Mouse (Mus musculus) midbrain, embryonic 16.5 days (tissue): Measurements from ENCODE around the gene V1rd19. TPM values are rescaled to one million over a fixed set of nuclear protein-coding genes. Genes with fewer than 3 reads are reported as not detected.
"Not testable (repeated sequence)": the region's sequence is repeated elsewhere in the genome, so short reads cannot be mapped to it uniquely, and the experiment has no call there.

Experiments used
- ATAC-seq: fragments of 200-750 bp; cut with Nextera tagmentation; 2 replicates; pipeline ENCODE4 v1.8.0; 2017; ENCODE audit warnings: moderate TSS enrichment
- H3K27ac ChIP-seq: fragments of 300-500 bp; sonication (generic); 2 replicates; pipeline ENCODE4 v1.5.1; 2014; ENCODE audit warnings: mild to moderate bottlenecking, low read length, mixed read lengths
- H3K27me3 ChIP-seq: fragments of 300-500 bp; sonication (generic); 2 replicates; pipeline ENCODE4 v1.6.1; 2014; ENCODE audit warnings: low read depth, low read length, mixed read lengths; ENCODE audit not compliant: control insufficient read depth, insufficient read depth
- H3K36me3 ChIP-seq: fragments of 300-500 bp; sonication (generic); 2 replicates; pipeline ENCODE4 v1.6.1; 2014; ENCODE audit warnings: mild to moderate bottlenecking, low read length, moderate library complexity, mixed read lengths; ENCODE audit not compliant: control insufficient read depth, insufficient read depth
- H3K4me1 ChIP-seq: fragments of 300-500 bp; sonication (generic); 2 replicates; pipeline ENCODE4 v1.6.1; 2014; ENCODE audit warnings: mild to moderate bottlenecking, low read length, mixed read lengths; ENCODE audit not compliant: control insufficient read depth, insufficient read depth
- H3K4me2 ChIP-seq: fragments of 300-500 bp; sonication (generic); 2 replicates; pipeline ENCODE4 v1.6.1; 2014; ENCODE audit warnings: mild to moderate bottlenecking, low read length, mixed read lengths
- H3K4me3 ChIP-seq: fragments of 300-500 bp; sonication (generic); 2 replicates; pipeline ENCODE4 v1.5.1; 2014; ENCODE audit warnings: low read depth, mild to moderate bottlenecking, low read length, moderate library complexity, mixed read lengths
- H3K9ac ChIP-seq: fragments of 300-500 bp; sonication (generic); 2 replicates; pipeline ENCODE4 v1.6.1; 2014; ENCODE audit warnings: low read depth, low read length, mixed read lengths
- H3K9me3 ChIP-seq: fragments of 300-500 bp; sonication (generic); replicated peaks from 2 replicates; pipeline ENCODE4 v1.6.1; 2014; ENCODE audit warnings: mild to moderate bottlenecking, low read length, mixed read lengths; ENCODE audit not compliant: control insufficient read depth, poor library complexity, severe bottlenecking
- WGBS: fragments of 180-500 bp; shearing (Covaris S2); extraction: QIAGEN DNeasy Blood & Tissue Kit; methylation state at CpG from one replicate; pipeline ENCODE4 v1.1.7; 2014; 5-methylcytosine and 5-hydroxymethylcytosine counted together
- polyA plus RNA-seq: library from polyadenylated mRNA; unstranded; fragments of >200 nt; fragmentation: Nextera tagmentation; extraction: Ambion mirVana; gene quantifications from 2 replicates; pipeline ENCODE4 v1.2.1, GENCODE M21; 2015

V1rd19 gene
- not detected in 2 replicates for polyA plus RNA-seq

DNA sequence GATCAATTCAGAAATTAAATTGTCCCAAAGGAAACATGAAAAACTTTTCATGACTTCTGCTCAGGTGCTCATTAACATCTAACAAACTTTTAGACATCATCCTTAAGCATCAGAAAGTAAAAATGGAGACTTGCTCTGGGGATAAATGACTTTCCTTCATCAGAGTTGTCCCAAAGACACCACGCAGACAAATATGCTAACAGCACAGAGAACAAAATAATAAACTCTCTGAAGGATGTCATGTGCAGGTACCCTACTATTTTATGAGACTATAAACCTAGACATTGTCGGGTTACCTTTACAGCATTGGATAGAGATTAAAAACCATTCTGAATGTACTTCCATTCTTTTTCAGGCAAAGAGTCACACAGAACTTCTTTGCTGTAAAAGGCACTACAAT is at the start of gene V1rd19:
Gene V1rd19, plus strand, starts transcription at position 301 of the 400 bp plus-strand sequence.
- Histone ChIP-seq H3K4me2 (no peak within 1 kb of the TSS), H3K9ac (no peak within 1 kb of the TSS), H3K27ac (no peak within 1 kb of the TSS), H3K9me3 (peaks cover 14% of the 10 kb centered on the region; the same call in 1 of the 2 replicates), H3K27me3 (no peaks in the 10 kb centered on the region), H3K36me3 (no peaks in the 10 kb centered on the region), H3K4me1 (no peaks in the 10 kb centered on the region), H3K4me3 (no peak within 1 kb of the TSS)
- 66% methylated on average over 2 of the region's 2 CpGs for WGBS
- no peak for ATAC-seq

DNA sequence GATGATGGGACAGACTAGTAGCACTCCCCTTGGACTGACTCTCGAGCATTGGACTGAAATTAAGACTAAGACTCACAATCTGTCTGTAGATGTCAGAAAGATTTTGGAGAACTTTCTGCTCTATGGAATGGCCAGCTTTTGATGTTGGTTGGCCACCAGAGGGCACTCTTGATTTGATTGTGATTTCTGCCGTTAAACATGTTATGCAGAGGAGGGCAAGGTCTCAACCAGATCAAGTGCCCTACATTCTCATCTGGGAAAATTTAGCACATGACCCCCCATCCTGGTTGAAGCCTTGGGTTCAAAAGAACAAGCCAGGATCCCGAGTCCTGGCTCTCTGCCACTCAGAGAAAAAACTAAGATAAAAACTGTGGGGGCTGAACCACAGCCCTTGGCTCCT is 33.4 kb upstream of the V1rd19 start:
- 49% methylated on average over 3 of the region's 3 CpGs for WGBS
- peaks cover 17% of the 10 kb centered on the region for H3K9me3 ChIP-seq
- not testable (repeated sequence) for H3K27ac ChIP-seq, H3K9ac ChIP-seq, H3K4me2 ChIP-seq, ATAC-seq, H3K36me3 ChIP-seq, H3K27me3 ChIP-seq, H3K4me3 ChIP-seq, H3K4me1 ChIP-seq

GRCm38 (mm10) chr7:23974315-23974714 is 27.2 kb upstream of the V1rd19 start, which contains the start of gene Vmn1r181:
Vmn1r181 (plus strand) TSS chr7:23974615.
- not testable (repeated sequence) for H3K4me3 ChIP-seq, H3K36me3 ChIP-seq, H3K4me2 ChIP-seq, H3K27ac ChIP-seq, H3K9ac ChIP-seq, H3K27me3 ChIP-seq, ATAC-seq, H3K4me1 ChIP-seq
- 78% methylated on average over 9 of the region's 9 CpGs for WGBS
- H3K9me3 ChIP-seq: peaks cover 23% of the 10 kb centered on the region; the same call in 1 of the 2 replicates

DNA sequence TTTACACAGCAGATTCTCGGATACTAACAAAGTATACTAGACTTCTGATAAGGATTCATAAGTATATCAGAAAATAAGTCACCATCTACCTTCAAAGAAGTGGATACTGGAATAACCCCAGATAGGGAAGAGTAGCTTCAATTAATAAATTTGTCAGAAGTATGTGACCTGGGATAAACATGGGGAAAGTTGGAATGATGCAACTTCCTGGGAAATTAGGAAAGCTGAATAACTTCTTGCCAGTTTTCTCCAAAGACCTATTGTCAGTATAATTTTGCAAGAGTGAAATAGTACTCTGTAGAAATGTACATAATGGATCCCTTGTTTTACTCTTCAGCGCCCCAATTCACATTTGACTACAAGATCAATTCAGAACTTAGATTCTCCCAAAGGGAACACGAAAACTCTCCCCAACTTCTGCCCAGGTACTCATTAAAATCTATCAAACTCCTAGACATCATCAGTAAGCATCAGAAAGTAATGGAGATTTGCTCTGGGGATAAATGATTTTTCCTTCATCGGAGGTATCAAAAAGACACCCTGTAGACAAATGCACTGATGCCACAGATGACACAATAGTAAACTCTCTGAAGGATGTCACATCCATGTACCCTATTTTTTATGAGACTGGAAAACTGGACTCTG is 51.3 kb downstream of the V1rd19 start, which contains the start of gene Vmn1r183:
Gene Vmn1r183, plus strand, starts transcription at position 595 of the 645 bp plus-strand sequence.
- H3K27ac ChIP-seq: no peak within 1 kb of the TSS
- 81% methylated on average over 4 of the region's 4 CpGs for WGBS
- no peak within 1 kb of the TSS for H3K9ac ChIP-seq
- H3K4me3 ChIP-seq: no peak within 1 kb of the TSS
- no peaks in the 10 kb centered on the region for H3K36me3 ChIP-seq
- no peaks in the 10 kb centered on the region for H3K9me3 ChIP-seq
- H3K4me1 ChIP-seq: no peaks in the 10 kb centered on the region
- no peak within 1 kb of the TSS for H3K4me2 ChIP-seq
- no peaks in the 10 kb centered on the region for H3K27me3 ChIP-seq
- ATAC-seq: no peak

Other genes starting within 250 kb of the V1rd19 start
- not detected in 2 replicates for gene Vmn1r174, start 249.4 kb upstream of the V1rd19 start, polyA plus RNA-seq
- gene Vmn1r175, start 191.0 kb upstream of the V1rd19 start, polyA plus RNA-seq: not detected in 2 replicates
- not detected in 2 replicates for gene Vmn1r176, start 164.3 kb upstream of the V1rd19 start, polyA plus RNA-seq
- not detected in 2 replicates for gene Vmn1r177, start 135.2 kb upstream of the V1rd19 start, polyA plus RNA-seq
- not detected in 2 replicates for gene Vmn1r178, start 109.7 kb upstream of the V1rd19 start, polyA plus RNA-seq
- not detected in 2 replicates for gene Vmn1r179, start 74.7 kb upstream of the V1rd19 start, polyA plus RNA-seq
- gene Vmn1r180, start 51.1 kb upstream of the V1rd19 start, polyA plus RNA-seq: not detected in 2 replicates
- gene Vmn1r181, start 27.1 kb upstream of the V1rd19 start, polyA plus RNA-seq: not detected in 2 replicates
- not detected in 2 replicates for gene Vmn1r183, start 51.6 kb downstream of the V1rd19 start, polyA plus RNA-seq
- gene Zfp180, start 80.2 kb downstream of the V1rd19 start, polyA plus RNA-seq: 41.9 and 44.2 TPM in 2 replicates
- 11.2 and 12.1 TPM in 2 replicates for gene Zfp112, start 110.6 kb downstream of the V1rd19 start, polyA plus RNA-seq
- gene Zfp235, start 132.5 kb downstream of the V1rd19 start, polyA plus RNA-seq: 23.0 and 24.5 TPM in 2 replicates
- gene Zfp114, start 173.4 kb downstream of the V1rd19 start, polyA plus RNA-seq: 4.8 and 5.3 TPM in 2 replicates
- gene Zfp111, start 209.8 kb downstream of the V1rd19 start, polyA plus RNA-seq: 4.9 and 5.4 TPM in 2 replicates
- 4.3 and 5.5 TPM in 2 replicates for gene Zfp109, start 235.9 kb downstream of the V1rd19 start, polyA plus RNA-seq